Mouse (Mus musculus) ES-Bruce4 (cell line): ENCODE data around the gene Rsl24d1. TPM values are rescaled to one million over a fixed set of nuclear protein-coding genes. Genes with fewer than 3 reads are reported as not detected.

ENCODE experiments used
- H3K27ac ChIP-seq: 2 replicates; pipeline ENCODE4 v1.5.1; 2012; ENCODE audit warnings: low read length, inconsistent platforms; ENCODE audit not compliant: insufficient read depth
- H3K27me3 ChIP-seq: 2 replicates; pipeline ENCODE4 v1.6.1; 2012; ENCODE audit warnings: mild to moderate bottlenecking, low read length, inconsistent platforms; ENCODE audit not compliant: control insufficient read depth, poor library complexity, insufficient read depth, severe bottlenecking
- H3K36me3 ChIP-seq: 2 replicates; pipeline ENCODE4 v1.6.1; 2012; ENCODE audit warnings: inconsistent platforms, mild to moderate bottlenecking, low read length, moderate library complexity; ENCODE audit not compliant: control insufficient read depth, poor library complexity, insufficient read depth, severe bottlenecking
- H3K4me1 ChIP-seq: one replicate; pipeline ENCODE4 v1.8.1; 2011; ENCODE audit warnings: low read length; ENCODE audit not compliant: control insufficient read depth, insufficient read depth
- H3K4me3 ChIP-seq: 2 replicates; pipeline ENCODE4 v1.5.1; 2011; ENCODE audit warnings: low read depth, mild to moderate bottlenecking, low read length
- H3K9ac ChIP-seq: 2 replicates; pipeline ENCODE4 v1.6.1; 2012; ENCODE audit warnings: low read depth, mild to moderate bottlenecking, inconsistent platforms; ENCODE audit not compliant: poor library complexity, severe bottlenecking
- H3K9me3 ChIP-seq: replicated peaks from 2 replicates; pipeline ENCODE4 v1.6.1; 2012; ENCODE audit warnings: mild to moderate bottlenecking, low read length, inconsistent platforms; ENCODE audit not compliant: control insufficient read depth, poor library complexity, insufficient read depth, severe bottlenecking
- CTCF ChIP-seq: IDR thresholded peaks from one replicate; pipeline ENCODE4 v1.8.1; 2011; ENCODE audit warnings: low read depth, low read length
- EP300 ChIP-seq: IDR thresholded peaks from 2 replicates; pipeline ENCODE4 v1.6.1; 2011; ENCODE audit warnings: low read depth, low read length; ENCODE audit not compliant: insufficient read depth
- POLR2A ChIP-seq: IDR thresholded peaks from one replicate; pipeline ENCODE4 v1.8.1; 2011; ENCODE audit warnings: low read length; ENCODE audit not compliant: insufficient read depth
- polyA plus RNA-seq: library from polyadenylated mRNA; stranded (reverse); fragments of >200 nt; gene quantifications from 2 replicates; pipeline ENCODE4 v1.2.4, GENCODE M21; 2011; ENCODE audit warnings: low read depth; ENCODE audit not compliant: missing spikeins, insufficient read depth, insufficient read length

The Rsl24d1 gene
- polyA plus RNA-seq, 1 experiment, result 144 TPM

GRCm38 (mm10) chr9:73157968-73158367, 44.7 kb downstream of the Rsl24d1 start:
- H3K4me1 ChIP-seq, result no peaks in the 10 kb centered on the region
- TF ChIP-seq CTCF (no peak), EP300 (no peak), POLR2A (no peak)
- no peaks in the 10 kb centered on the region for H3K36me3 ChIP-seq
- no peaks in the 10 kb centered on the region for H3K9me3 ChIP-seq
- H3K9ac ChIP-seq, result no peak overlapping the region
- no peak overlapping the region for H3K4me3 ChIP-seq
- H3K27me3 ChIP-seq, result no peaks in the 10 kb centered on the region
- H3K27ac ChIP-seq, result no peak overlapping the region; the same call in 1 of the 2 replicates

- TF ChIP-seq POLR2A, result no peak
- no peak for TF ChIP-seq EP300
- no peak for TF ChIP-seq CTCF
- no peak overlapping the region for H3K9ac ChIP-seq
Observed at GRCm38 (mm10) chr9:73159265-73159664, 46.0 kb downstream of the Rsl24d1 start.

DNA sequence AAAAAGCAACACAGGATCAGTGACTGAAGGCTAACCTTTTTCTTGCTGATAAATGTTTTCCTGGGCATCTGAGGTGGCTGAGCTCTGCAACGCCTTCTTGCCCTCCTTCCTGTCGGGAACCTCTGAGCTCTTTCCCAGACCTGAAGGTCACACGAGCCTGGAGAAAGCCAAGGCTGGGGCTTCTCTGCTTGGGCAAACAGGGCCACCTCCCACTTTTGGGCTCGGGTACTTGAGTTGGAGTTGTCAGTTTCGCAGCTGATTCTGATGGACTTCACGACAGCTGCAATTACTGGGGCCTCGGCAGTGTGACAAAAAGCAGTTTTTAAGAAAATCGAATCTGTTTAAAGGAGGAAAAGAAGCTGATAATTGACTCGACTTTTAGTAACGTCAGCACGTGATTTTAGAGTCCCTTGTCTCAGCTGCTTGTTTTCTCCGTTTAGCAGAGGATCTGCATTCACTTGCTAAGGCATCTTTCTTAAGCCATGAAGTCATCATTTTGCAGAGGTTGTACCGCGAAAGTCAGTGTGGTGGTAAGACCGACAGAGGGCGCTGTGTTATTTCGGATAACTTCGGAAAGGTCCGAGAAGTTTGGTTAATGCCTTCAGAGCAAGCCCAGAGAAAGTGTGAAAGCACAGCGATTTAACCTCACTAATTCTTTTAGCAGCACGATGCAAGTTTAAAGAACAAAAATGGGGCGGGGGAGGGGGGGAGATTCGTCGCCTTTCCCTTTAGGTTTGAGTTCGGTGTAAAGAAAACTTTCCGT, 49.5 kb downstream of the Rsl24d1 start:
- TF ChIP-seq POLR2A, result no peak
- peak; percentile 47 for TF ChIP-seq CTCF
- Histone ChIP-seq H3K36me3 (no peaks in the 10 kb centered on the region), H3K4me1 (no peaks in the 10 kb centered on the region), H3K9me3 (no peaks in the 10 kb centered on the region), H3K9ac (no peak overlapping the region), H3K27ac (no peak overlapping the region), H3K27me3 (no peaks in the 10 kb centered on the region), H3K4me3 (no peak overlapping the region)

More at GRCm38 (mm10) chr9:73159265-73159664, 46.0 kb downstream of the Rsl24d1 start:
- H3K9me3 ChIP-seq, result no peaks in the 10 kb centered on the region
- H3K27me3 ChIP-seq, result no peaks in the 10 kb centered on the region
- no peaks in the 10 kb centered on the region for H3K4me1 ChIP-seq
- H3K4me3 ChIP-seq, result no peak overlapping the region
- no peak overlapping the region for H3K27ac ChIP-seq
- no peaks in the 10 kb centered on the region for H3K36me3 ChIP-seq

GRCm38 (mm10) chr9:73165631-73166030, 52.4 kb downstream of the Rsl24d1 start:
- no peak overlapping the region for H3K9ac ChIP-seq
- TF ChIP-seq POLR2A, result no peak
- TF ChIP-seq CTCF, result no peak
- no peak for TF ChIP-seq EP300
- no peaks in the 10 kb centered on the region for H3K27me3 ChIP-seq
- no peaks in the 10 kb centered on the region for H3K36me3 ChIP-seq
- H3K4me3 ChIP-seq, result no peak overlapping the region
- H3K4me1 ChIP-seq, result no peaks in the 10 kb centered on the region
- H3K27ac ChIP-seq, result no peak overlapping the region
- peaks cover 4% of the 10 kb centered on the region; the same call in 1 of the 2 replicates for H3K9me3 ChIP-seq

Other genes starting within 250 kb of the Rsl24d1 start
- 1.2 and 1.3 TPM in 2 replicates for gene Pygo1, start 187.8 kb upstream of the Rsl24d1 start, polyA plus RNA-seq
- 2.3 and 2.4 TPM in 2 replicates for gene Dyx1c1, start 154.6 kb upstream of the Rsl24d1 start, polyA plus RNA-seq
- not detected in 2 replicates for gene Gm44503, start 154.6 kb upstream of the Rsl24d1 start, polyA plus RNA-seq
- 13.0 and 15.4 TPM in 2 replicates for gene Ccpg1os, start 128.0 kb upstream of the Rsl24d1 start, polyA plus RNA-seq
- gene Ccpg1, start 128.0 kb upstream of the Rsl24d1 start, polyA plus RNA-seq, result 41.5 and 41.9 TPM in 2 replicates
- gene Pigb, start 73.0 kb upstream of the Rsl24d1 start, polyA plus RNA-seq, result 28.9 and 30.0 TPM in 2 replicates
- gene Rab27a, start 68.6 kb upstream of the Rsl24d1 start, polyA plus RNA-seq, result 16.1 and 18.2 TPM in 2 replicates
- 2.3 and 4.0 TPM in 2 replicates for gene Khdc3, start 11.6 kb upstream of the Rsl24d1 start, polyA plus RNA-seq
- not detected in 2 replicates for gene Gm20509, start 11.0 kb upstream of the Rsl24d1 start, polyA plus RNA-seq